Mouse (Mus musculus): ENCODE measurements around the gene Gimap7.

The Gimap7 gene

GRCm38 (mm10) chr6:48742422-48743351 lies 24.3 kb downstream of the Gimap7 start:
- DNase-seq: peak; percentile 33

- no peak for DNase-seq
Measured at GRCm38 (mm10) chr6:48745490-48745889, 27.1 kb downstream of the Gimap7 start.

- DNase-seq: peak; percentile 80
Measured at GRCm38 (mm10) chr6:48745959-48746889, 27.8 kb downstream of the Gimap7 start, which contains the start of gene Gimap5. TSS of gene Gimap5 (plus strand) at chr6:48746197.

- peak; percentile 51 for DNase-seq
Measured at GRCm38 (mm10) chr6:48747091-48747966, 28.9 kb downstream of the Gimap7 start.

GRCm38 (mm10) chr6:48763567-48764270 lies 45.3 kb downstream of the Gimap7 start:
- no peak for DNase-seq

GRCm38 (mm10) chr6:48764496-48764895 lies 46.1 kb downstream of the Gimap7 start:
- DNase-seq: no peak

- peak; percentile 34 for DNase-seq
Measured at GRCm38 (mm10) chr6:48768178-48768869, 49.9 kb downstream of the Gimap7 start.

GRCm38 (mm10) chr6:48768933-48769332 lies 50.5 kb downstream of the Gimap7 start:
- DNase-seq: no peak

GRCm38 (mm10) chr6:48770696-48771095 lies 52.3 kb downstream of the Gimap7 start, which contains the start of gene Gimap3:
TSS of gene Gimap3 (minus strand) at chr6:48770851.
- DNase-seq: peak; percentile 34

- DNase-seq: peak; percentile 90
Measured at GRCm38 (mm10) chr6:48772030-48772429, 53.6 kb downstream of the Gimap7 start.

Data from lung, postnatal 36 days (tissue).